Mouse (Mus musculus): ENCODE results near the gene Spin1.
"Not testable (repeated sequence)": the region's sequence is repeated elsewhere in the genome, so short reads cannot be mapped to it uniquely, and the experiment has no call there.

Spin1 gene

DNA sequence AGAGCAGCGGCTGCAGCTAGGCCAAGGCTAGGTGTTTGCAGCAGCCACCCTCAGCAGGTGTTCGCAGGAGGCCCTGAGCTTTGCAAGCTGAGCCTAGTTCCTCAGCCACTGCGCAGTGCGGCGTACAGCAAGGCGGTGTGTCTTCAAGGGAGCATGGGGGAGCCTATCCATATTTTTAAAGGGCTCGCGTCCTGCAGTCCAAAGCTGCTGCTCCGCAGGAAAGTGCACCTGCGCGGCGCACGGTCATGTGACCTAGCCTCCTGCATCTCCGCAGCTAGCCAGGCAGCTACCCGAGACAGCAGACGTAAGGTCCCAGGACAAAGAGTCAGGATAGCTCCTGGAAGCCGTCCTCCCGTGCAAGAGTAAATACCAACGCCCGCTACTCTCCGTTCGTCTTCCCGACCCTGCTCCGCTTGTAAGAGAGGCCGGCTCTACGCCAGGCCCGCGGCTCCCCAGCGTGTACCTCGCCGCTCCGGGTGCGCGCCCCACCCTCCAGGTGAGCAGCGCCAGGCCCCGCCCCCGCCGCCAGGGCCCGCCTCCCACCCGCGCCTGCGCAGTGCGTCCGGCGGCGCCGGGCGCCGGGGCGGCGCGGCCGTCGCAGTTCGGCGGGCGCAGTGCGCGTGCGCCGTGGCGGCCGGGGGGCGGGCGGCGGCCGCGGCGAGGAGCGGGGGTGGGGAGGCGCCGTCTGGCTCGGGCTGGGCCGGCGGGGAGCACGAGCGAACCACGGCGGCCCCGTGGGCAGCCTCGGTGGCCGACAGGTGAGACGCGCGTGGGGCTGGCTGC, at the start of gene Spin1:
Gene Spin1 (plus strand): TSS at position 648 of the 783 bp plus-strand sequence.
- peak; percentile 82 to 83 for DNase-seq (ENCODE audit: low spot score in 2 of 2)

DNA sequence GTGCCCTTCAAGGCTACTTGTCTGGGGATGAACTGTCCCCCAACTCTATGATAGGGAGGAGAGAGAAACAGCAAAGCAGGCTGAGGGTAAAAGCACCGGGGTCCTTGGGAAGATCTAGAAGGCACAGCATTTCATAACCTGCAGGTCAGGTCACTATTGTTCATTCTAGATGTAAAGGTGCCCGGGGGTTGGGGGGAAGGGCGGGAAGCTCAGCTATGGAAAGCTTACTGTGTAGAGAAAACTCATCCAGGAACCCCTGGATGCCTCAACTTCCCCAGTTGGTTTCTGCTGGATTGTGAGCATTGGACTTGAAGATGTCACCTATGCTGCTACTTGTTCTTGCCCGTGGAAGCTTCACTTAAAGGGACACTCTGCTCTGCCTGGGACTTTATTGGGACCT, 49.7 kb upstream of the Spin1 start:
- no peak for DNase-seq (ENCODE audit: low spot score in 2 of 2)

DNA sequence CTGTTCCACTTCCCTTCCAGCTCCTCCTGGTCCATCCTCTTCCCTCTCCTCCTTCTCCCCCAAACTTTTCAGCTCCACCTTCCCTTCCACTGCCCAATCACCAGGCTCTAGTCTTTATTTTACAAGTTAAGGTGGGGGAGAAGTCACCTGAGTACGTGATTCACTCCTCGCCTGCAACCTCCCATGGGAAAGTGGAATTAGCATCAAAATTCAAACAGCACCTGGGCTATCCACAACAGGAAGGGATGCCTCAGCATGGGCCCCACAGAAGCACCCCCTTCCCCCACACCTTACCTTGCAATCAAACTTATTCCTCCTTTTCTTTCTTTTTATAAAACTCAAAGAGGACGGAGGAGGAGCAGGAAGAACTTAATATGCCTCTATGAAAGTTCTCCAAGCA, 48.3 kb upstream of the Spin1 start:
- DNase-seq (ENCODE audit: low spot score in 2 of 2), result no peak

DNA sequence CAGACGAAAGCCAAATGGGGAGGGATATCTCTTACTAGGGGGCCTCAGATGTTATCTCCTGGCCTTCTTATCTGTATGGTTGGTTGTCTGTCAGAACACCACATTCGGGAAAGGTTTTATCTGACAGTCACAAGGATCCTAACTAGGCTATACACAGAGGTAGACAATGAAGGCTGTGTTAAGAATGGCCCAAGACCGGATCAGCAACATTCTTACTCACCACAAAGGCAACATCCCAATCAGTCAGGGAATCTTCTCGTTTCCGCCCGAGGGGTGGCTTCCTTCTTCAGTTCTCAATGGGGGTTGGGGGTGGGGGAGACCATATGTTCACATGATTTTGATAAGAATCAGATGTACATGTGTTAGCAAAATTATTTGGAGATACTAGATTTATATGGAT, 37.7 kb upstream of the Spin1 start:
- no peak for DNase-seq (ENCODE audit: low spot score in 2 of 2)

DNA sequence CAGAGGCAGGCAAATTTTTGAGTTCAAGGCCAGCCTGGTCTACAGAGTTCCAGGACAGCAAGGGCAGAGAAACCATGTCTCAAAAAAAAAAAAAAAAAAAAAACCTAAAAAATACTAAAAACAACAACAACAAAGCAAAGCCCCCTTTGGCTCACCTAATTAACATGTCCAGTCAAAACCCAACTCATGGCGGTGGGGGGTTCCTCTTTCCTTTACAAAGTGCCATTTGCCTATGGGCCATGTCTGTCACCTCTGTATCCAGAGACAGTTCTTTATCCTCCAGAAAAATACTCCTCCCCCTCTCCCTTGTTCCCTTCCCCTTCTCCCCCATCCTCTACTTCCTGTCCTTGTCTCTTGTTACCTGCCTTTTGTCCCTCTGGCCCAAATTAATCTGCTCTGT, 37.0 kb upstream of the Spin1 start:
- DNase-seq (ENCODE audit: low spot score in 2 of 2), result no peak

DNA sequence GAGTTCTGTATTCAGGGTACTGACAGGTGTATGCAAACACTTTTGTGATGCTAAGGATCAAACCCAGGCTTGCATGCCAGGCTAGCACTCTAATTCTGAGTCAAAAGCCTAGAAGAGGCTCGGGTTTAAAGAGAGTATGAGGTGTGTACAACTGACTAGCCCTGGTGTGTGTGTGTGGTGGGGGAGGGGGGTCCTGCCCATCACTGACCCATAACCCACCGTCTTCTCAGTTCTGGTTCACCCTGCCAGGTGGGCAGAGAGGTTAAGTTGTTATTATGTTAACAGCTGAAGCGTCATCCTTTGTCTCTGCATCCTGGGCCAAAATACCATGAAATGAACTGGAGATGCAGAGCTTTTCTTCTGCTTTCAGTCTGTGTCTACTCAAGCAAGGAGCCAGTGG, 36.3 kb upstream of the Spin1 start:
- DNase-seq (ENCODE audit: low spot score in 2 of 2), result no peak

DNA sequence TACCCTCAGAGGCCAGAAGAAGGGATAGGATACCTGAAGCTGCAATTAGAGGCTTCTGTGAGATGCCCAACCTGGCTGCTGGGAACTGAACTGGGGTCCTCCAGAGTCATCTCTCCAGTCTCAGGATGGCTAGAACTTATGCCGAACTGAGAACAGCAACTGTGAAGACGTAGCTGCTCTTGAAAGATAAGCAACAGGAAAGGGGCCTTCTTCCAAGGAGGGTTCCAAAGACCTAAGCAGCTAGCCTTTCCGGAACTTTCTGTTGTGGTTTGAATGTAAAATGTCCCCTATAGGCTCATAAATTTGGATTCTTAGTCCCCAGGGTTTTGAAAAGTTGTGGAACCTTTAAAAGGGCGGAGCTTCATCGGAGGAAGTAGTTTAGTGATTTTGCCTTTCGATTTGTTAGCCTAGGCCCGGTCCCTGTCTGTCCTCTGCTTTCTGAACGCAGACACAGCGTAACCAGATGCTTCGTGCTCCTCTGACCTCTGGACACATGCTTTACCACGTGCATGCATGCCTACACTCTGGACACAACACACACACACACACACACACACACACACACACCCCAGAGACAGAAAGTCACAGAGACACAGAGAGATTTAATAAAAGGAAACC, 29.5 kb upstream of the Spin1 start:
- no peak for DNase-seq (ENCODE audit: low spot score in 2 of 2)

DNA sequence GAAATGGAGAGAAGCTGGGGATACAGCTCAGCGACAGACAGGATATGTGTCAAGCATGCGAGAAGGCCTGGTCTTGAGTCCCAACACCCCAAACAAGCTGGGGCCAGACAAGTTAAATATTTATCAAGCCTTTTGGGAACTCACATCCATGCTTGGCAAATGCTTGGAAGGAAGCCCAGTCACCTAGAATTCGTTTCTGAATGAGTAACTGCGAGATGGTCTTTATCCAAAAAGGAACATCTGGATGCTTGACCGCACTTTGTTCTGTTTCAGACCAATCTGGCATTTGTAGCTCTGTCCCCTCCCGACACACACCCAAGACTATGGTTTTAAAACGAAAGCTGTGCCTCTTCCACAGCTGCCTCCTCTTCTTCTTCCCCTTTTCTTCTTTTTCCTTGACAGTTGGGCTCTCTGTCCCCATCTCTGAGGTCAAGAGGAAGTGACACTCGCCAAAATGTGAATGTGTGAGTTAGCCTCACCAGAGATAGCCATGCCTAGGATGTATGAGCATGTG, 28.9 kb upstream of the Spin1 start:
- DNase-seq (ENCODE audit: low spot score in 2 of 2), result no peak

DNA sequence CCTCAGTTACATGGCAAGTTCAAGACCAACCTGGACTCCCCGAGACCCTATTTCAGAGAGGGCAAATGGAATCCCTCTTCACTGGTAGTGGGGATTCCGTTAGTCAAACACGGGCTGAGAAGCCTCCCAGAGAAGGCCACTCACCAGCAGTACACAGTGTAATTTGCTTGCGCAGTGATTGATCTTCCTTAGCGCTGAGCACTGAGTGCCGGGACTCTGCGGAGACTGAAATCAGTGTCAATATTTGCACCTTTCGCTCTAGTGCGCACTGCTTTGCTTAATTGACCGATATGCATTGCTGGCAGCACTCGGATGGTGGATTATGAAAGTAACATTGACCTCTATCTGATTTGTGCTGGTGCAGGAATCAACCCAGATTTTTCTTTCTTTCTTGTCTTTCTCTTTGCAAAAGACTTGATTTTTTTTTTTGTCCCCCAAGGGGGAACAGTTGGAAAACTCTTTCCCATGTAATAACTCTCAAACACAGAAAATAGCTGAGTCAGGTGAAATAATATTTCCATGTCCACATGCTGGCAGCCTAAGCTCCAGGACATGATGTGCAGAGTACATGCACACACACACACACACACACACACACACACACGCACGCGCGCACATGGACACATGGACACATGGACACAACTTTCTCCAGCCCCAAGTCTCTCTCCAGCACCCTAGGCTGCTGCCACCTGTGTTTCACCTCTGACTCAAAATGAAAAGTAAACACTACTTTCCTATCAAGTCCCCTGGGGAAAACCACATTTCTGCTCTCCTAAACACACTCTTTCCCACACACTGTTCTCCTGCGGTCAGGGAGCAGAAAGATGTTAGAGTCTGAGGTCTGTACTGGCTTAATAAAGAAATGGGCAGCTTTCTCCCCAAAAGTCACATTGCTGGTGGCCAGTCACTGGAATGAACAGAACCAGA, 27.5 kb upstream of the Spin1 start:
- DNase-seq (ENCODE audit: low spot score in 2 of 2), result no peak

DNA sequence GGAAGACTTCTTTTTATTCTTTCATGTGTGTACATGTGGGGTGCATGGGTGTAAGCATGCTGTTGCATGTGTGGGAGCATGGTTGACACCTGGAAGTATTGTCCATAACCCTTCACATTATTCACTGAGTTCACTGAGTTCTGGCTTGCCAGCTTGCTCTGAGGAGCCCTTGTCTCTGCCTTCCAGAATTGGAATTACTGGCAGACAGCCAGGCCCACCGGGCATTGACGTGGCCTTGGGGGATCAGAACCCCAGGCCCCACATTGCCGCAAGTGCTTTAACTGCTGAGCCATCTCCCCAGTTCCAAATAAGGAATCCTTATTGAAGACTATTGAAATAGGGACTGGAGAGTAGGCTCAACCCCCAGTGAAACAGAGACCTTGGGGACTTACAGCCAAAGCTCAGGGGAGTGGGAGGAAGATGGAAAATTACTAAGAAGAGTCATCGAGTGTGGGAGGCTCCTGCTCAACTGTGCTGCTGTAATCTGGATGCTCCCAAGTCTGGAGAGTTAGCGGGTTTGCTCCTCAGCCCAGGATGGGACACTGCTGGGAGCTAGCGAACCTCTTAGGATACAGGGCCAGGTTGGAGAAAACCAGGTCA, 26.5 kb upstream of the Spin1 start:
- no peak for DNase-seq (ENCODE audit: low spot score in 2 of 2)

DNA sequence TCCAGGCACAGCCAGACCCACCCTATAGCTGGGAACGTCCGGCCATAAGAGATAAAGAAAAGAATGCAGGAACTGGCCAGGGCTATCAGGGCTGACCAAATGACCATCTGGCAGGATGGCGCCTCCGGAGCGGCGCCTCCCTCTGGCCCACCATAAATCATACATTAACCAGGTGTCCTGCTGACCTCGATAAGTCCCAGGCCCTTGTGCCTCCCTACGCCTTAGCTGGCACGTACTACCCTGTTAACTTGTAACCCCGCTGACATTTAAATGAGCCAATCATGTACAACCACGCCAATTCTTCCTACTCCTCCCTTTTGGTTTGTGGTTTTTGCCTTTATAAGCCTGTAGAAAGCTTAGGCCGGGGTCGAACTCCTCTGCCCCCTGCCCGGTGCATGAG, 24.5 kb upstream of the Spin1 start:
- DNase-seq (ENCODE audit: low spot score in 2 of 2), result not testable (repeated sequence)

DNA sequence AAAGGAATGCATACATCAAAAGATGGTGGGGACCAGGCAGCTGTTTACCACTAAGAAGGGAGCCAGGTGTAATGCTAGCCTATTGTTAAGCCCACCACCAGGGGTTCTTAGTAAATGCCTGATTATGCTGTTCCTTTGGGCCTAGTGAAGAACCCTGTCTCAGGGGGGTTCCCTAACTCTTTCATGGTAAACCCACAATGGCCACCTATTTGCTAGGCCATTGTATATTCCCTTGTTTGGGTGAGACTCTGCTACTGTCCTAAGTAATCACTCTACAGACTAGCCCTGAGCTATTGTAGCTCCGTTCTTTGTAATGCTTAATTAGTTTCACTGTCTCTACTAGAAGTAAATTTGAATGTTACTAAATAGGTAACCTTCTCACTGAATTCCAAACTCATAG, 22.1 kb upstream of the Spin1 start:
- DNase-seq (ENCODE audit: low spot score in 2 of 2), result not testable (repeated sequence)

DNA sequence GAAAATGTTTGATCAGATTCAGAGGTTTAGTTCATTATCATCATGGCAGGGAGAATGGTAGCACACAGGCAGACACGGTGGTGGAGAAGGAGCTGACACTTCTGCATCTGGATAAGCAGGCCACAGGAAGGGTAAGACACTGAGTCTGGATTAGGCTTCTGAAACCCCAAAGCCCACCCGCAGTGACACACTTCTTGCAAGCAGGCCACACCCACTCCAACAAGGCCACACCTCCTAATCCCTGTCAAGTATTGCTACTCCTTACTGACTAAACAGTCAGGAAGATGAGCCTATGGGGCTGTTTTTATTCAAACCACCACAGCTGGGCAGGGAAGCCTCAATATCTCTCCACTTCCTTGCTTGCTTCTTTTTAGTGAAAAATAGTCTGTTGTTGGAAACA, 19.9 kb upstream of the Spin1 start:
- DNase-seq (ENCODE audit: low spot score in 2 of 2), result no peak

DNA sequence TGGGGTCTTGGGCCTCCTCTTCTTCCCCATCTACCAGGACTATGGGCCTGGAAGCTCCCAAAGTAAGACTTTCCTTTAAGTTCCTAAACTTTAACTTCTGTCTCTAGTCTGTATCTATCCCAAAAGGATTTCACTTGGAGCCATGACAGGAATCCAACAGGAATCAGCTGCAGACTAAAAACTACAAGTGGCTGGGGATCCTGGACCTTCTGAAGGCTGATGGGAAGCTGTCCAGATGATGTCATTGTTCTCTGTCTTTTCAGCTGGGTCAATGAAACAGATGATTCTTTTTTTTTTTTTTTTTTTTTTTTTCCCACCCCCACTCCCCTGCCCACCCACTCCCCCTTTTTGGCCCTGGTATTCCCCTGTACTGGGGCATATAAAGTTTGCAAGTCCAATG, 16.4 kb upstream of the Spin1 start:
- DNase-seq (ENCODE audit: low spot score in 2 of 2), result no peak

DNA sequence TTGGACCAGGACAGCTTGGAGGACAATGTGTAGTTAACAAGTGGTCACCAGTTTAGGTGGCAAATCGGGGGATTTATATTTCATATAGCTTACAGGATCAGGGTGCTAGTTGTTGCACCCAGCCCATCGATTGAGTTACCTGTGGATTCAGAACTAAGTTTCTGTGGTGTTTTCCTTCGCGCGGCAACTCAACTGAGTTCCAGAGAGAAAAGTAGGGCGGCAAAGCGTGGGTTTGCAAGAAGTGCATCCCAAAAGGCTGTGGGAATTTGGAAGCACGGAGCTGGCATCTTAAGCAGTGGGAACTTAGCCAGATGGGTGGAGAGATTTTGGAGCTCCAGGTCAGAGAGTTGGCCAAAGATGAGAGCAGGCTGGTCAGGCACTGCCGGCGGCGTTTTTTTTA, 14.7 kb upstream of the Spin1 start:
- no peak for DNase-seq (ENCODE audit: low spot score in 2 of 2)

DNA sequence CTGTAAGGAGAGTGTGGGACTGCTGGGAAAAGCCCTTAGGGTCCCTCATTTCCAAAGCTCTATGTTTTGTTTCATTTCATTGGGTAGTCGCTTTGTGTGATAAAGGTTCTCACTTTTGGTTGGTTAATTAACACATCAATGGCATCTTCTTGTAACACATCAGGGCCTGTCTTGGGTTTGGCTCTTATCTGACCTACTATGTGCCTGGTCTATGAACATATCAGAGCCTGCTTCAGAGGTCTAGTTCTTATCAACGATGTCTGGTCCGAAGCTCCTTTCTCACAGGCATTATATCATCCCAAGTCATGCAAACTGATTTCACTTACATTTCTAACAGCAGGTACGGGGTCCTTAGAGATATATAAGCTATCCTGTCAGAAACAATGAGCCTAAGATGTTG, 13.4 kb upstream of the Spin1 start:
- no peak for DNase-seq (ENCODE audit: low spot score in 2 of 2)

DNA sequence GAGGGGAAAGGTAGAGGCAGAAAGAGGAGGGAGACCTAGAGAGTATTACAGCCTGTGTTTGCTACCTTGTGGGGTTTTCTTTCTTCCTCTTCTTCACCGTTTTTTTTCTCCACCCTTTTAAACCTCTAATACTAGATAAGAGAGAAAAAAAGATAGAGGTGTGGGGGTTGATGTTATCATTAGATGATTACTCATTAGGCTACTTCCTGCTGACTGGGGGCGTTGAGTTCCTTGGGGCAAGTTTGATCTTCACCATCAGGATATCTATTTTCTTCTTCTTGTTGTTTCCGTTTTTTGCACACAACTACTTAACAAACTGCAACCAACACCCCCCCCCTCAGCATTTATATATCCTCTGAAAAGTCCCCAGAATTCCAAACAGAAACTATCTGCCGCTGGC, 12.5 kb upstream of the Spin1 start:
- no peak for DNase-seq (ENCODE audit: low spot score in 2 of 2)

DNA sequence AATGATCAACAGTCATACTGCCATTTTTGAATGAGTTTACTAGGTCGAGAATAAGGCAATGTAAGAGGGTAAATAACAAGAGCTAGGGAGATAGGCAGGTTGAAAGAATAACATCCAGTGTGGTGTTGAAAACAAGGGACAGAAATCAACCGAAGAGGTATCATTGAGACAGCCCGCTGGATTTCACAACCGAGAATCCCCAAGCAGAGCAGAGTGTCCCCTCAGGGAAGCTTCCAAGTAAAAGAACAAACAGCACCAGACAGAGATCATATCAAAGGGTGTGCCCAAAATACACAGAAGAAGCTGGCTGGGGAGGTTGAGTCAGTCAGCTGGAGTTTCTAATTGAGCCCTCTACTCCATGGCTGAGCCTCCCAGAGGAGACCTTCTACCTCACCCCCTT, 11.6 kb upstream of the Spin1 start:
- DNase-seq (ENCODE audit: low spot score in 2 of 2), result no peak

DNA sequence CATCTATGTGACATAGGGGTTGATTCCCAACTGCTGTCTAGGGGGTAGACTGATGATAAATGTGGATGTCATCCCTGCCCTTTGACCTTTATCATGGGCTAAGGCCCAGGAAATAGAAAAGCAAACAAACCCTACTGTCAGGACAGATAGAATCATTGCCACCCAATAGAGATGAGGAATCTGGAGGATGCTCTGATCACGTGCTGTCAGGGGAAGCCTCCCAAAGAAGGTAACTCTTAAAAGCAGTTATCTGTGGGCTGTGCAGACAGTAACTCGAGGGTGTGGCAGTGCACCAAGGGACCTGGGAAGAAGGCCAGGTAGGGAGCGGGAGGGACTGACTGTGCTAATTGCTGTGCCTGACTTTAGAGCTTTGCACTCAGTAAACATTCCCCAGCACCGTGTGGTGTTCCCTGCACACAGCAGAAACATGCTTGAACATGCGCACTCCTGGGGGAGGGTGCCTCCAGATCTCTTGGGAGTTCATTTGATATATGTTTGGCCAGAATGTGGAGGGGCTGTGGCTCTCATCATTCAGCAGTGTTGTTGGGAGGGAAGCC, 10.5 kb upstream of the Spin1 start:
- no peak for DNase-seq (ENCODE audit: low spot score in 2 of 2)

DNA sequence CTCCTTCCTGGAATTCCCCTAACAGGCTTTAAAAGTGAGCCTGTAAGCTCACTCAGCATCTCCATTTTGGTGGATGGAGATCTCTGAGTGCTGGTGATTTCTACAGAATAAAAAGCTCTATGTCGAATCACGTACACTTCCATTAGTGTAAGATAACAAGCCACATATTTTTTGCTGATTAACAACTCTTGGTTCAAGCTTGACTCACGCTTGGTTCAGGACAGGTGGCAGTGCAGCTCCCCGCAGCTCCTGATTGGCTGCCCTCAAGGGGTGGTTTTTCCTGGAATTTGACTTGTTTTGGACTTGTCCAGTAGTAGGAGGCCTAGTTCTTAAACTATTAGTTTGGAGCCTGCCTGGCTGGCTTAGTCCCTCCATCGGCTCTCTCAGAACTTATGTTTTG, 7.2 kb upstream of the Spin1 start:
- no peak for DNase-seq (ENCODE audit: low spot score in 2 of 2)

DNA sequence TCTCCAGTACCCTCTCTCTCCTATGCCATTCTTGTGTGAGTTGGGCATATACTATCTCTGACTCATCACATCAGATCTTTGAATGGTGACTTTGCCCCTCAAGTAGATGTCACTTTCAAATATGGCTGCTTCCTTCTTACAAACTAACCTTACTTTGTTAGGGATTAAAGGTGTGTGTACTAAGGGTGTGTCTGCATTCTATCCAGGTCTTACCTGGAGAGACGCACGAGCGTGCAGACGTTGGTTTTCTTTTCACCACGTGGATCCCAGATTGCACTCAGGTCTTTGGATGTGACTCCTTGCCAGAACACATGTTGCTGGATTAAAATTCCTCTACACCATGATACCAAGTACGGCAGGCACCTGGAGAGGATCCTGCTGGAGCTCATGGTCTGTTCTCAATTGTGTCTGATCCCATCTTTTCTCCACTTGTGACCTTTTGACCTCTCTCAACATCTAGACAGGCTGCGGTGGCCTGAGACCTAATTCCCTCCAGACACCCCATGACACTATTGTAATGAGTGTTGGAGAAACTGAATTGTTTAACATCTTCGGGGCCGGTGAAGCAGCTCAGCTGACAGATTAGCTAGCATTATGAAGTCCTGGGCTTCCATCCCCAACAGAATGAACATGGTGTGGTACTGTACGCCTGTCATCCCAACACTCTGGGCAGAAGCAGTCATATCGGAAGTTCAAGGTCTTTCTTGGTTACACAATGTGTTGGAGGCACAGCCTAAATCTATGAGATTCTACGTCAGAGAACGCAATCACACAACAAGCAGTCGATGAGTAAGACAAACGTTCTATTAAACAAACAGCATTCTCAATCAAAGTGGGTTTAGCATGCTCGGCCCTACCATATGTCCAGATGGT, 6.1 kb upstream of the Spin1 start:
- no peak for DNase-seq (ENCODE audit: low spot score in 2 of 2)
